Mouse (Mus musculus) intestine, embryonic 15.5 days (tissue): ENCODE data around the gene Pde3a. TPM values are rescaled to one million over a fixed set of nuclear protein-coding genes. Genes with fewer than 3 reads are reported as not detected.

Source experiments
- ATAC-seq: fragments of 200-750 bp; cut with Nextera tagmentation; 2 replicates; pipeline ENCODE4 v1.8.0; 2017; ENCODE audit warnings: moderate TSS enrichment, moderate library complexity
- H3K27ac ChIP-seq: fragments of 300-500 bp; sonication (generic); 2 replicates; pipeline ENCODE4 v1.5.1; 2015; ENCODE audit warnings: mild to moderate bottlenecking, inconsistent platforms
- H3K27me3 ChIP-seq: fragments of 300-500 bp; sonication (generic); replicated peaks from 2 replicates; pipeline ENCODE4 v1.6.1; 2015; ENCODE audit warnings: inconsistent platforms
- H3K36me3 ChIP-seq: fragments of 300-500 bp; sonication (generic); 2 replicates; pipeline ENCODE4 v1.6.1; 2015; ENCODE audit warnings: inconsistent platforms
- H3K4me1 ChIP-seq: fragments of 300-500 bp; sonication (generic); replicated peaks from 2 replicates; pipeline ENCODE4 v1.6.1; 2015; ENCODE audit warnings: inconsistent platforms
- H3K4me2 ChIP-seq: fragments of 300-500 bp; sonication (generic); replicated peaks from 2 replicates; pipeline ENCODE4 v1.6.1; 2015; ENCODE audit warnings: mild to moderate bottlenecking, inconsistent platforms
- H3K4me3 ChIP-seq: fragments of 300-500 bp; sonication (generic); replicated peaks from 2 replicates; pipeline ENCODE4 v1.5.1; 2015; ENCODE audit warnings: inconsistent platforms
- H3K9ac ChIP-seq: fragments of 300-500 bp; sonication (generic); 2 replicates; pipeline ENCODE4 v1.6.1; 2015; ENCODE audit warnings: inconsistent platforms
- H3K9me3 ChIP-seq: fragments of 300-500 bp; sonication (generic); 2 replicates; pipeline ENCODE4 v1.6.1; 2016; ENCODE audit warnings: inconsistent platforms
- WGBS: fragments of 180-500 bp; shearing (Covaris S2); methylation state at CpG from one replicate; pipeline ENCODE4 v1.1.7; 2015; 5-methylcytosine and 5-hydroxymethylcytosine counted together
- polyA plus RNA-seq: library from polyadenylated mRNA; unstranded; fragments of >200 nt; fragmentation: Nextera tagmentation; extraction: Ambion mirVana; gene quantifications from 2 replicates; pipeline ENCODE4 v1.2.1, GENCODE M21; 2015

The Pde3a gene
- polyA plus RNA-seq, 1 experiment from 2014 or later: 20.8 TPM

GRCm38 (mm10) chr6:141487266-141487665, 238.2 kb downstream of the Pde3a start:
- H3K9ac ChIP-seq: no peak overlapping the region
- H3K4me3 ChIP-seq: no peak overlapping the region
- H3K4me2 ChIP-seq: no peak overlapping the region
- no peaks in the 10 kb centered on the region for H3K9me3 ChIP-seq
- no peak overlapping the region for H3K27ac ChIP-seq
- H3K4me1 ChIP-seq: no peaks in the 10 kb centered on the region
- 75% methylated on average over 7 of the region's 7 CpGs for WGBS
- no peaks in the 10 kb centered on the region for H3K27me3 ChIP-seq
- no peaks in the 10 kb centered on the region for H3K36me3 ChIP-seq
- ATAC-seq: peak; percentile 49; the same call in 1 of the 2 replicates

DNA sequence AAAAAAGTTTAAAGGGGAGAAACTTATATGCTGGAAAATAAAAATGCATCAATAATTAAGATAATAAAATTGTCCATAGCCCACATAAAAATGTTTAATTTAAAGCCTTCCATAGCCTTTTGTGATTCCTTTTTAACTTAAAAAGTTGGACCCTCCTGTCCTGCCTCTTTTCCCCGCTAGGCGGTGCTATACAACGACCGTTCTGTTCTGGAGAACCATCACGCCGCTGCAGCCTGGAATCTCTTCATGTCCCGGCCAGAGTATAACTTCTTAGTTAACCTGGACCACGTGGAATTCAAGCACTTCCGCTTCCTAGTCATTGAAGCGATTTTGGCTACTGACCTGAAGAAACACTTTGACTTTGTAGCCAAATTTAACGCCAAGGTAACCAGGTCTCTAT, 239.6 kb downstream of the Pde3a start:
- H3K4me3 ChIP-seq: no peak overlapping the region
- H3K4me1 ChIP-seq: no peaks in the 10 kb centered on the region
- H3K27me3 ChIP-seq: no peaks in the 10 kb centered on the region
- no peak for ATAC-seq
- no peaks in the 10 kb centered on the region for H3K36me3 ChIP-seq
- no peak overlapping the region for H3K4me2 ChIP-seq
- 24% methylated on average over 11 of the region's 11 CpGs for WGBS
- H3K9me3 ChIP-seq: no peaks in the 10 kb centered on the region
- H3K9ac ChIP-seq: no peak overlapping the region
- H3K27ac ChIP-seq: no peak overlapping the region

DNA sequence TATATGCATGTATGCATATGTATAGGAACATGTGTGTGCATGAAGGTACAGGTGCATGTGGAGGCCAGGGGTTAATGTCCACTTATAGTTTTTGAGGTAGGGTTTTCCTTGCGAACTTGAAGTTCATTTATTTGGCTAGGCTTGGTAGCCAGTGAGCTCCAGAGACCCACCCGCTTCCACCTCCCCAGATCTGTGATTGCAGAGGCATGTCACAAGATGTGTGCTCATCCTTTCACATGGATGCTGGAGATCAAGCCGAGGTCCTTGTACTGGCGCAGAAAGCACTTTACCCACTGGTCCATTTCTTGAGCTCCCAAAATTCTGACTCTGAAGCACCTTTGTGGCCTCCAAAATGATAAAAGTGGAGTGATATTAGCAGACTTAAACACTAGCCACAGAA, 245.8 kb downstream of the Pde3a start:
- Histone ChIP-seq H3K27ac (no peak overlapping the region), H3K36me3 (peaks cover 17% of the 10 kb centered on the region)
- ATAC-seq: no peak

DNA sequence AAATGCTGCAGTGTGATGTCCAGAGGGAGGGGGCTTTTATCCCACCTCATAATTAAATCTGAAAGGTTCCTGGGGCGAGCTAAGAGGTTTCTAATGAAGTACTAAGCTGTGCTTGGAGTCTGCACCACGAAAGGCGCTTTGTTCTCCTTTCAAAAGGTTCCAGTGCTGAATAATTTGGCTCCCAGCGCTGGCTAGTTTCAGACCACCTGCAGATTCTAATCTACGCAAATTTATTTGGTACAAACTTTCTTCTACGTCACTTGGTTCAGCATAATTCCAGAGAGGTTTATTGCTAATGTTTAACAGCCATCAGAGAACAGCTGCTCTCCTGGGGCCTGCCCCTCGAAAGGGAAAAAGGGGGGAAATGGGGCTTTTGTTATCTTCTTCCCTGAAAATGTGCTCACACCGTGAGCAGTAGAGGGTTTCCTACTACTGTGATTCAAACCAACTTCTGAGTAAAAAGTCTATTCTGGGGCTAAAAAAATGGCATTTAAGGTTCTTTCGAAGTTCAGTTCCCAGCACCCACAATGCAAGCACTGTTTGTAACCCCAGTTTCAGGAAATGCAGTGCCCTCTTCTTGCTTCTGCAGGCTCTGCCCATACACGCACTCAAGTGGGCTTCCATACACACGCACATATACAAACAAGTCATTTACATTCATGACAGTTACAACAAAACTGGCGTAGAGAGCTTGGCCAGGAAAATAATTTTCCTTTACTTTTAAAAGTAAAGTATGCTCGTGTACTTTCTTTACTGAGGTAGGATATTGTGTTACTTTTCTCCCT, 246.8 kb downstream of the Pde3a start:
- Histone ChIP-seq H3K27me3 (no peaks in the 10 kb centered on the region), H3K9me3 (no peaks in the 10 kb centered on the region), H3K4me2 (no peak overlapping the region), H3K9ac (no peak overlapping the region), H3K36me3 (peaks cover 17% of the 10 kb centered on the region), H3K4me1 (no peaks in the 10 kb centered on the region), H3K27ac (no peak overlapping the region), H3K4me3 (no peak overlapping the region)
- no peak for ATAC-seq
- WGBS: 44% methylated on average over 13 of the region's 13 CpGs

More for the DNA sequence above, 245.8 kb downstream of the Pde3a start:
- H3K4me1 ChIP-seq: no peaks in the 10 kb centered on the region
- no peak overlapping the region for H3K4me2 ChIP-seq
- 91% methylated on average over 4 of the region's 4 CpGs for WGBS
- H3K9ac ChIP-seq: no peak overlapping the region
- no peaks in the 10 kb centered on the region for H3K27me3 ChIP-seq
- H3K4me3 ChIP-seq: no peak overlapping the region
- no peaks in the 10 kb centered on the region for H3K9me3 ChIP-seq

- H3K4me3 ChIP-seq: no peak overlapping the region
- no peaks in the 10 kb centered on the region for H3K4me1 ChIP-seq
- no peak for ATAC-seq
- no peak overlapping the region for H3K4me2 ChIP-seq
- H3K27me3 ChIP-seq: no peaks in the 10 kb centered on the region
- H3K36me3 ChIP-seq: peaks cover 15% of the 10 kb centered on the region
- no peaks in the 10 kb centered on the region for H3K9me3 ChIP-seq
- no peak overlapping the region for H3K9ac ChIP-seq
- H3K27ac ChIP-seq: no peak overlapping the region
These were observed 250.4 kb downstream of the Pde3a start for GRCm38 (mm10) chr6:141499511-141499910.

DNA sequence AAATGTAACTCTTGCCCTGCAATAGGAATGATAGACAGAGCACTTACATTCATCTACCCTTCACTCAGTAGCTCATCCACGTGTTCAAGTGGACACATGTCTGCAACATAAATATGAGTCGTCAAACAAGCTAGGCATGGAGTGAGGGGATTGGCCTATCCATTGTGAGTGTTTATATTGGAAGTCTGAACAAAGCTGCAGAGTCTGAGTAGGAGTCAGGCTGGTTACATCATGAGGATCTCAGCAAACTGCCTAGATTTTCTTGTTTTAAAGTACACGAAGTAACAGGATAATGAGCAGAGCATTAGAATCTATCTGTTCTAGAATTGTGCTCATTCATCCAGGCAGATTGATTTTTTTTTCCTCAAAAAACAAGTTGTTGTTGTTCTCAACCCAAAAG, 252.1 kb downstream of the Pde3a start:
- no peak overlapping the region for H3K4me3 ChIP-seq
- peaks cover 12% of the 10 kb centered on the region; the same call in 1 of the 2 replicates for H3K36me3 ChIP-seq
- H3K9me3 ChIP-seq: no peaks in the 10 kb centered on the region
- H3K27ac ChIP-seq: no peak overlapping the region
- H3K9ac ChIP-seq: no peak overlapping the region
- H3K4me2 ChIP-seq: no peak overlapping the region
- H3K27me3 ChIP-seq: no peaks in the 10 kb centered on the region
- ATAC-seq: no peak
- H3K4me1 ChIP-seq: no peaks in the 10 kb centered on the region
- 44% methylated on average over 3 of the region's 3 CpGs for WGBS

GRCm38 (mm10) chr6:141522541-141522940, 273.5 kb downstream of the Pde3a start:
- WGBS: 73% methylated on average over 2 of the region's 2 CpGs
- ATAC-seq: no peak
- no peaks in the 10 kb centered on the region for H3K27me3 ChIP-seq
- H3K4me3 ChIP-seq: no peak overlapping the region
- no peaks in the 10 kb centered on the region for H3K36me3 ChIP-seq
- no peak overlapping the region for H3K27ac ChIP-seq
- H3K9ac ChIP-seq: no peak overlapping the region
- no peaks in the 10 kb centered on the region for H3K4me1 ChIP-seq
- H3K9me3 ChIP-seq: no peaks in the 10 kb centered on the region
- no peak overlapping the region for H3K4me2 ChIP-seq

- no peak within 1 kb of the TSS for H3K27ac ChIP-seq
- H3K27me3 ChIP-seq: no peaks in the 10 kb centered on the region
- no peak within 1 kb of the TSS for H3K4me2 ChIP-seq
- no peak for ATAC-seq
- H3K9ac ChIP-seq: no peak within 1 kb of the TSS
- H3K4me3 ChIP-seq: no peak within 1 kb of the TSS
- no peaks in the 10 kb centered on the region for H3K4me1 ChIP-seq
- 43% methylated on average over 2 of the region's 2 CpGs for WGBS
- no peaks in the 10 kb centered on the region for H3K36me3 ChIP-seq
- no peaks in the 10 kb centered on the region for H3K9me3 ChIP-seq
These were observed 274.9 kb downstream of the Pde3a start, which contains the start of gene Slco1c1 for GRCm38 (mm10) chr6:141523747-141524640. Gene Slco1c1, plus strand, starts transcription at chr6:141524368.

DNA sequence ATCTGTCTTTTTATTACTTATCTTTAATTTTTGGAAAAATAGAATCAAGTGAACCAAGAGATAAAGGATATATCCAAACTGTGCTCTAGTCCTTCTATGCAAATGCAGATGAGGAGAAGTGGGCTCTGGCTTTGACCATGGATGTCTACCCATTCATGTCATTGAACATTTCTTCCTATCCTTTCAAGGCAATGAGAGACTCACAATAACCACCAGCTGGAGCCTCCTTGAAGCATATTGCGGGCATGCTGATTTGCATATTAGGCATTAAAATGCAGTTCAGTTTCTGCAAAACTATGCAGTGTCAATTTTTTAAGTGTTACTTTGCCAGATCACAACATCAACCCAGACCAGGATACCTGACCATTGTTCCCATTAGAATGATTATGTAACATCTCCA, 276.7 kb downstream of the Pde3a start:
- no peaks in the 10 kb centered on the region for H3K4me1 ChIP-seq
- H3K4me2 ChIP-seq: no peak overlapping the region
- no peak for ATAC-seq
- H3K27me3 ChIP-seq: no peaks in the 10 kb centered on the region
- no peaks in the 10 kb centered on the region for H3K36me3 ChIP-seq
- H3K27ac ChIP-seq: no peak overlapping the region
- no peak overlapping the region for H3K9ac ChIP-seq
- no peak overlapping the region for H3K4me3 ChIP-seq
- no peaks in the 10 kb centered on the region for H3K9me3 ChIP-seq
- 91% methylated on average over 1 of the region's 1 CpGs for WGBS

DNA sequence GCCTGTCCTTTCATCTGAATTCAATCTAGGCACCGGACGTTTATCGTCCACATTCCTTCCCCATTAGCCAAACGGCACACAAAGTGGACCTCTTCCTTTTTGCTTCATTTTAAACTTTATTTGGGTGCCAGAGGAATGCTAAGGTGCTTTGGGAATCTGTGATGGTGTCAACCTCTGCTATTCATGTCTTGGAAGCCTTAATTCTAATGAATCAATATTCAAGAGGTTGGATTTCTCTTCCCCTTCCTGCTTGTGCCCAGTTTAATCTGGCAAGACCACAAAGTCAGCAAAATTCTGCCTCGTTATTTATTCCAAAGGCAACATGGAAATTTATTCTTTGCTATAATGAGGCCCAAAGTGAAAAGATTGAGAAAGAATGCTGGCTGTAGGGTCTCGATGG, 281.8 kb downstream of the Pde3a start:
- 75% methylated on average over 6 of the region's 6 CpGs for WGBS
- no peak for ATAC-seq
- Histone ChIP-seq H3K27me3 (no peaks in the 10 kb centered on the region), H3K4me1 (no peaks in the 10 kb centered on the region), H3K9ac (no peak overlapping the region), H3K27ac (no peak overlapping the region), H3K4me3 (no peak overlapping the region), H3K4me2 (no peak overlapping the region), H3K36me3 (no peaks in the 10 kb centered on the region), H3K9me3 (no peaks in the 10 kb centered on the region)

DNA sequence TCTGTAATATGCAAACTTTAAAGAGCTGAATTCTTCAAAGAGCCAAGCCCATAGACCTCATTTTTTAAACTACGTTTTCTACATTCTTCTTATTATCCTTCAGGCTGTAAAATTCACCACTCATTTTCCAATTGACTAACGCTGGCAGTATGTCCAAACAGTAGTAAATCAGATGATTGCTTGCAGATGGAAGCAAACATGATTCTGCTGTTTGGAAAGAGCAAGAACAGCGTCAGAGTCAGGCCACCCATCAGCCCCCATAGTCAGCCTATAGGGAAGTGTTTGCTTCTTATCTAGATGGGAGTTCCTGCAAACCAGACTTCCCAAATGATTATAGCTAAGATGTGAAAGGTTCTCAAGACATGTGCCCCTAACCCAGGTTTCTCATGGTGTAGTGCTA, 288.2 kb downstream of the Pde3a start:
- no peaks in the 10 kb centered on the region for H3K27me3 ChIP-seq
- no peaks in the 10 kb centered on the region for H3K36me3 ChIP-seq
- H3K4me3 ChIP-seq: no peak overlapping the region
- ATAC-seq: peak; percentile 72; the same call in 1 of the 2 replicates
- 7% methylated on average over 3 of the region's 3 CpGs for WGBS
- no peaks in the 10 kb centered on the region for H3K9me3 ChIP-seq
- no peak overlapping the region for H3K9ac ChIP-seq
- H3K27ac ChIP-seq: no peak overlapping the region
- H3K4me1 ChIP-seq: no peaks in the 10 kb centered on the region
- H3K4me2 ChIP-seq: no peak overlapping the region

DNA sequence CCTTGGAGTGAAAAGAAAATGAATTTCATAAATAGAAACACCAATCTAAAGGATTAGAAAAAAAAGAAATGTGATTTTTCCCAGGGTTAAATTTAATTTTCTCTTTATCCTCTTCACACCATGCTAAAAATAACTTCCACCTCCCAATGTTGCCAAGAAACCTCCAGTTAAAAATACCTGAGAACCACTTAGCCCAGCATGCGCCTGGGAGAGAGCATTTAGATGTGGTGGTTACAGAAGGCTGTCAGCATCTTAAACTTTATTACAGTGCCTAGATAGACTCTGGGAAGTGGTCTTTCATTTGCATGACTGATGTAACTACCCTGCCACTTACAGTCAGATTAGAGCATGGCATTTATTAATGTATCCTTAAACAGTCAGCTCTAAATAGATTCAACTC, 292.1 kb downstream of the Pde3a start:
- no peaks in the 10 kb centered on the region for H3K9me3 ChIP-seq
- H3K9ac ChIP-seq: no peak overlapping the region
- no peak overlapping the region for H3K27ac ChIP-seq
- H3K4me2 ChIP-seq: no peak overlapping the region
- H3K4me3 ChIP-seq: no peak overlapping the region
- no peaks in the 10 kb centered on the region for H3K36me3 ChIP-seq
- no peaks in the 10 kb centered on the region for H3K4me1 ChIP-seq
- 66% methylated on average over 1 of the region's 1 CpGs for WGBS
- no peak for ATAC-seq
- H3K27me3 ChIP-seq: no peaks in the 10 kb centered on the region
